ENCODE assay signal across 8 mouse cellular contexts in the genomic region with DNA sequence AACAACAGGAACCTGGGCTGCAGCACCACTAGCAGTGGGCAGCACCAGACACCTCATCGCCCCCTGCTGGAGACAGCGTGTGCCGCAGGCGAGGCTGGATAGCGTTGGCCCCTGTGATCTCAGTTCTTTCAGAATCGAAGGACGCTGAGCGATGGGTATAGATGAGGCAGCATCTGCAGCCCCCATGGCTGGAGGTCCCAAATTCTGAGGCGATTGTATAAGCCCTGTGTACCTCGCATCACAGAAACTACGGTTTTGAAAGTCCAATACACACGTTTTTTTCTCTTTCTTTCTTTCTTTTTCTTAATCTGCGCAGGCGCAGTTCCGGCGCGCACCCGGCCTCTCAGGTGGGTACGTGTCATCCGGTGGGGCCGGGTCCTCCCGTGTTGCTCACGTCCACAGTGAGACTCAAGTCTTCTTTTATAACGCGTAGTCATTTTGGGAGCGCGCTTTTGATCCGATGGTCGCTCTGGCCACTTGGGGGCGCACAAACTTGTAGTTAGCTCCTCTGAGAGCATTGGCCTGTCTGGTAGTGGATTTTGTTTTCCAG.
A peak's percentile ranks its signal among the peaks of the same experiment; 100 is the strongest.
DNase-seq lines count a peak whose midpoint lies in the region; ATAC-seq lines count a peak whose summit lies in the region.

No protein-coding gene starts in this region.

- H3K4me3 ChIP-seq in hindbrain, embryonic 12.5 days: peak overlapping the region; percentile 41

- no peaks in the 10 kb centered on the region for H3K27me3 ChIP-seq in hindbrain, embryonic 12.5 days

- H3K9ac ChIP-seq in hindbrain, embryonic 12.5 days: peak overlapping the region; percentile 50

- peak; percentile 21 for DNase-seq in MN1 (ENCODE audit: low spot score)
- DNase-seq in cerebellum, adult 9-10 months: peak; percentile 89
- DNase-seq in frontal cortex, adult 2 months (ENCODE audit: extremely low spot score in 1 of 2, low spot score in 1 of 2): peak; percentile 88 to 92
- peak; percentile 84 to 90 for DNase-seq in layer of hippocampus, postnatal 14 days (ENCODE audit: low spot score in 2 of 2)
- DNase-seq in lung, postnatal 14 days: peak; percentile 89
- DNase-seq in retina, adult 2 months (ENCODE audit: low read depth, low spot score): peak; percentile 44
- DNase-seq in thymus, postnatal 36 days: peak; percentile 78 to 83

- no peaks in the 10 kb centered on the region for H3K9me3 ChIP-seq in hindbrain, embryonic 12.5 days (replicated peaks)

- 0 out of 2 replicates have a peak overlapping the region, but pooled peaks have one; percentile 55 for H3K27ac ChIP-seq in hindbrain, embryonic 12.5 days

- no peaks in the 10 kb centered on the region for H3K36me3 ChIP-seq in hindbrain, embryonic 12.5 days

- ATAC-seq in hindbrain, embryonic 12.5 days (ENCODE audit: low FRiP score): peak; percentile 96

- H3K4me1 ChIP-seq in hindbrain, embryonic 12.5 days: no peaks in the 10 kb centered on the region

- peak overlapping the region; percentile 53 for H3K4me2 ChIP-seq in hindbrain, embryonic 12.5 days (replicated peaks)

- under 1% methylated on average over 30 of the region's 30 CpGs for WGBS in hindbrain, embryonic 12.5 days

Comparison
In these comparisons a context has a peak if more than half of its experiments do, and no peak if none do; other contexts are left out.
1. Peak in every context shown above with its lines: DNase-seq, ATAC-seq, H3K4me3 ChIP-seq and H3K27ac ChIP-seq.
2. DNase-seq: peak in every context shown above with its lines; median percentile 90 in frontal cortex, adult 2 months; 89 in cerebellum, adult 9-10 months; 89 in lung, postnatal 14 days; 87 in layer of hippocampus, postnatal 14 days; 80 in thymus, postnatal 36 days; 44 in retina, adult 2 months; 21 in MN1.